Mouse (Mus musculus) layer of hippocampus, postnatal 25 days (tissue): Measurements from ENCODE around the gene Mrps21. TPM values are rescaled to one million over a fixed set of nuclear protein-coding genes. Genes with fewer than 3 reads are reported as not detected.
"Not testable (repeated sequence)": the region's sequence is repeated elsewhere in the genome, so short reads cannot be mapped to it uniquely, and the experiment has no call there.

Source experiments
- DNase-seq, 2 experiments: peaks; one replicate each; pipeline ENCODE4 v3.0.0; 2022; ENCODE audit warnings: mixed read lengths in 2 of 2, low spot score in 1 of 2; ENCODE audit errors: extremely low spot score in 1 of 2
- total RNA-seq, 2 experiments: library from RNA; stranded (reverse); gene quantifications; 2 replicates each; pipeline ENCODE4 v1.2.3; 2021

Gene Mrps21
- total RNA-seq, 2 experiments from 2014 or later = 151 to 172 TPM

DNA sequence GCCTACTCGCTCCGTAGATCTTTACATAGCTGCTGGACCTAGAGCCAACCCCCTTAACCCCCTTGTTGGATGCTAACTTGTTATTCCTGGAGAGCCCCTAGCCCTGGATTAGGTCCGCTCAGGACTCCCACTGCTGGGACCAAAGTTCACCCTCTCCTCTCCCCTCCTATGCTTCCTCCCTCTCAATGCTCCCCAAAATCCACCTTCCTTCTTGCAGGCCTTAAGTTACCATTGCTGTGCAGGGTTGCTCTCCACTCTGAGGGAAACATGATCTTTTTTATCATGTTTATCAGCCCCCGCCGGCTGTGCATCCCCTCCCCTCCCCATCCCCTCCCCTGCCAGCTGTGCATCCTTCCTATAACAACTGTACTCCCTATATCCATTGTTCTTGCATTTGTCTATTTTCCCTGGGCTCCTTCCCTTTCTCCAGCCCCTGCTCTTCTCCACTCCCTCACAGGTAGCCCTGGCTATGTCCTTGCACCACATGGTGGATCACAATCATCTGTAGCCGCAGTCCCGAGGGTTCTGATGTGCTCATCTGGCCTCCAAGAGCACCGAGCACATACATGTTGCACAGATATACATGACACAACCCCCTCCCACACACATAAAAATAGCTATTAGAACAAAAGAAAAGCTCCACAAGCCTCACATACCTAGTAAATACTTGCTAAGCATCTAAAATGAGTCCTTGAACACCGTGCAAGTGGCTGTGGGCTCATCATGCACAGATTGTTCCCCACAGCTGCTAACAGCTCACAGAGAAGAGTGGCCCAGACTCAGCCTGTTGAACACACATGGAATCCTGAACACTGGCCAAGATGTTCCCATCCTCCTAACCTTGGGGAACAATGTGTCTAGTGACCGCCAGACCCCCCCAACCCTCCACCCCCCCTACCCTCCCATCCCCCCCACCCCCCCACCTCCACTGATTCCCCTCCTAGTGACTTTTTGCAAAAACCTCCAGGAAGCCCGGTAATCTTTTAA is 21.0 kb upstream of the Mrps21 start:
- DNase-seq = no peak

DNA sequence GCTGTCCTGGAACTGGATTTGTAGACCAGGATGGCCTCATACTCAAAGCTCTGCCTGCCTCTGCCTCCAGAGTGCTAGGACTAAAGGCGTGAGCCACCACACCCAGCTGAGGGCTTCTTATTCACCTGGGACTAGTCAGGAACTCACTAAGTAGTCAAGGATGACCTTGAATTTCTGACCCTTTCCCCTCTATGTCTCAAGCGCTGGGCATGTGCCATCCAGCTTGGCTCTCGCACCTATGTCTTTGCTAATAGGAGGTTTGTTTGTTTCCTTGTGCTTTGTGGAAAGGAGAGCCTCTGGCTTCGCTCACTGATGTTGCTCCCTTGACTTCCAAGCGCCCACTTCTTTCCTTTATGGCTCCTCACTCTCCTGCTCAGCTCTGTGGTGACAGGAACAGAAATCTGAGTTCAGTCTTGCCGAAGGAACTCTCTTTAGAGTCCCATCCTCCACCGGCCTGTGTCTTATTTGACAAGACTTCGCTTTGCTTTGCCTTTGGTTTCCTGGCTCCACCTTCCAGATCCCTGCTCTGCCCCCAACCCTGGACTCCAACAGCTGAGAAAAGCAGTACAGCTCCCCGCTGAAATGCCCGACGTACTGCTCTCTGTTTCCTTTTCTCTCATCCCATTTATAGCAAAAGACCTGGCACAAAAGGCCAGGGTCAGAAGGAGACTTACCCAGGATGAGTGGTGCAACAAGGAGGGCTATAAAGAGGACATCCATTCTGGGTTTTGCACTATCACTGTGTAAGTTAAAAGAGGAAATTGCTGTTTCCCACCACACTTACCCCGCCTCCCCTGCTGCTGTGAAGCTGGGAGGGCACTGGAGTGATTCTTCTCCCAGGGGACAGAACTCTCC is 20.1 kb upstream of the Mrps21 start, which contains the start of gene BC028528:
TSS of gene BC028528 (minus strand) at position 795 of the 855 bp plus-strand sequence.
- no peak for DNase-seq

DNA sequence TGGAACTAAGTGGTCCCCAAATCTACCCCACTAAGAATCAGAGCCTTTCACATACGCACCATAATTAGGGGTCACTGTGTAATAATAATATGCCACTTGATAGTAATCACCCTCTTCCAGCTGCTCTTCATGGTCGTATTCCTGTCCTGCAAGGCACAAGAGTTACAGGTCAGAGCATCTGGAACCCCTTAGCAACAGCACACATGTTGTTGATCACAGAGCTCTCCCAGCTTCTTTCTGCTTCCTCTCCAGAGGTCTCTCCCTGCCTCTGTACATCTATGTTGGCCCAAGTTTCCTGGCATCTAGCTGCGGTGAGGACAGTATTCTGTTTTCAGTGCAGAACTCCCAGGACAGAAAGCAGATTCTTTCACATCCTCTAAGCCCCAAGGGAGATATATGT is 18.3 kb upstream of the Mrps21 start:
- no peak for DNase-seq

DNA sequence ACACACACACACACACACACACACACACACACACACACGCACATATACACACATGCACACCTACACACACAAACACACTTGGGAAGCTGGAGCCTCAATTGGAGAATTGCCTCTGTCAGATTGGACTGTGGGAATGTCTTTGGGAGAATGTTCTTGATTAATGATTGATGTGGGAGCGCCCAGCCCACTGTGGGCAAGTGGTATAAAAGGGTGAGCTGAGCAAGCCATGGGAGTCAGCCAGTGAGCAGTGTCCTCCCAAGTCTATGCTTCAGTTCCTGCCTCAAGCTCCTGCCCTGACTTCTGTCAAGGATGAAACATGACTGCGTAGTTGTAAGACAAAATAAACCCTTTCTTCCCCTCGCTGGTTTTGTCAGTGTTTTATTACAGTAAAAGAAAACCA is 16.3 kb upstream of the Mrps21 start:
- no peak for DNase-seq

DNA sequence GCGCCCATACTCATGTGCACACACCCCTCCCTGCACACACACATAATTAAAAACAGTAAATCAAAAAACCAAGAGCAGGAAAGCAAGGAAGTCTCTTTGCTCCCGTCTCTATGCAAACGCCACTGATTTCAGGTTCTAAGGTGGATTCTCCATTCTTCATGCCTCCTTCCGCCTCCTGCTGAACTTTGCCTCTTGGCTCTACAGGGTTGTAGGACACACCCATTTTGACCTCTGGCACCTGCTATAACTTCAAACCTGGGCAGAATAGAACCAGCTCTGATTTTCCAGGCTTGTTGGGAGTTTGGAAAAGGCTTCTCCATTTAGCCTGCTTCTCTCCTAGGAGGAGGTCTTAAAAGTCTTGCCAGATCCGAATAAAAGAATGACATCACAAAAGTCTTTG is 13.1 kb upstream of the Mrps21 start:
- no peak for DNase-seq

DNA sequence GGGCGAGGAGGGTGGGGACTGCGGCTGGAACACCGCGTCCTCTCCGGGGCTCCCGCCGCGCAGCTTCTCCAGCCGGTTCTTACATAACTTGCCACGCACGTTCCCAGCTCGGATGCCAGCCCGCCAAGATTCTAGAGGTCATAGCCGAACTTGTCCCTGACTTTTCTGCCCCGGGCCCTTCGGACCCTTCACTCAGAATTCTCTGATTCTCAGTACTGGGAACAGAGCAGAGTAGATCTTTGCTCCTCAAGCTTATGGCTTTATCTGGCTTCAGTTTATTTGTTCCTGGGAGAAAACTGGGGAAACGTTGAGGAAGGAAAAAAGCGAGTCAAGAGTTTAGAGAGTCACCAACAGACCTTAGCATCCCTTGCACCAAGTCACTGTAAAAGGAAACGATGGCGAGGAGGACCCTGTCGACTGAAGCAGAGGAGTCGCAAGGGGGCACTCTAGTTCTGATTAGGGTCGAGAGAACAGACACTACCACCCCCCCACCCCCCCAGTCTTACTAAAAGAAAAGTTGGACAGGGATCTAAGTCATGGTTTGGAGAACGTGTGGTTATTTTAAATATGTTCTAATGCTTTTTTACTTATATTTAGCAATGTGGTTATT is 11.6 kb upstream of the Mrps21 start:
- DNase-seq = peak in 1 of 2 experiments; percentile 78

DNA sequence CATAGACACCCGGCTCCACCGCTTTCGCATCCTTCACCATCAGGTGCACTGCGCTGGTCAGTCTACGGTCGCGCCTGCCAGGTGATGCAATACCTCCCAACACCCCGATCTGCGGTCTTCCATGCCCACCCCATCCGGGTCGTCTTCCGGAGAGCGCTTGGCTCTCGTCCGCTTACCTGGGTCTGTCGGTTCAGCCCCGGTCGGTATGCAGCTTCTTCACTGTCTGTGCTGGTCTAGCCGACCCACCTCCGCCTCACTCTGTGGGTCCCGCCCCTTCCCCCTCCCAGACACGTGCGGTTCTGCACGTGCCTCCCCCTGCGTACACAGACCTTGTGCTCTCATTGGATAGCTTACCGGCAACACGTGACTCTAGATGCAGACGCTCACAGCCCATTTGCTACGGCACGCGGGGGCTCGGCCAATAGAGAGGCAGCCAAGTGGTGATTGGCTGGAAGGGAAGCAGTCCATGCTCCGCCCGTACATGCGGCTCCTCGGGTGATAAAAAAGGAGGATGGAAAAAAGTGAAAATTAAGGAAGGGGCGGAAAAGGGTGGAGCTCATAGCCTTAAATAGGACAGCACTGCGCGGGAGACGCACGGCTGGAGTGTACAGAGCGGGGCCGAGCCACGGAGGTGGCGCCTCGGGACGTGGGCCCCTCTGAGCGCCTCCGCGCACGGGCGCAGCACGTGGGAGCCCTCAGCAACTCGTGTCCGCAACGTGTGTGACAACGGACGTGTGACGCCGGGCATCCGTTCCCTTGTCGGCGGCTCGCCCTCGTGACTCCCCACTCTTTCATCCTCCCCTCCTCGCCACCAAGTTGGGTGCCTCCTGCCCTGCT is 10.9 kb upstream of the Mrps21 start, which contains the start of gene Ciart:
TSS of gene Ciart (minus strand) at position 273 of the 837 bp plus-strand sequence.
- peak; percentile 76 to 85 for DNase-seq

DNA sequence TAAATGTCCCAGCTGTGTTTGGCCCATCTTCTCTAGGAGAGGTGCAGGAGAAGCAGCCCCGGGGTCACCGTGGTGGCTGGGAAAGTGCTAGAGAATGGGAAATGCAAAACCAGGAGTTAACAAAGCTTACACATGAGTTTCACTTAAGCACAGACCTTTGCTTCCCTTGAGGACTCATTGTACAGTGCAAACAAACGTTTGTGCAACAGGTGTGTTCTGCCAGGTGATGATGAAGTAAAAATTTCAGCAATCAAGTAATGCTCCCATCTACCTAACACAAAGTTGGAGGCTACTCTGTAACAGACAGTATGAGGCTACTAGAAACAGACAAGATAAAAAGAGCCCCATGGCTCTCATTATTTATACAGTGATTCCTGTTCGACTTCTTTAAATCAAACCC is 7.7 kb upstream of the Mrps21 start:
- DNase-seq = no peak

DNA sequence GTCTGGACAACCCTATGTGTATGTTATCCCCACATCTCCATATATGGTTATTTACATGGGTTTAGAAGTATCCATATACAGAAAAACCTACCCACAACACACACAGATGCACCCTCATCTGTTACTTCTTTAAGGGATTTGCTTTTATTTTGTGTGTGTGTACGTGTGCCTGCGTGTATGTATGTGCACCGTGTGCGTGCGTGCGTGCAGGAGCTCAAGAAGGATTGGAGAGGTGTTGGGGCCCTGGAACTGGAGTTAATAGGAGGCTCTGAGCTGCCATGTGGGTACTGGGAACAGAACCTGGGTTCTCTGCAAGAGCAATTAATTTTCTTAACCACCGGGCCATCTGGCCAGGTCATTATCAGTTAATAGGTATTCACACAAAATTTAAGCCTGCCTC is 729 bp upstream of the Mrps21 start:
- no peak for DNase-seq

DNA sequence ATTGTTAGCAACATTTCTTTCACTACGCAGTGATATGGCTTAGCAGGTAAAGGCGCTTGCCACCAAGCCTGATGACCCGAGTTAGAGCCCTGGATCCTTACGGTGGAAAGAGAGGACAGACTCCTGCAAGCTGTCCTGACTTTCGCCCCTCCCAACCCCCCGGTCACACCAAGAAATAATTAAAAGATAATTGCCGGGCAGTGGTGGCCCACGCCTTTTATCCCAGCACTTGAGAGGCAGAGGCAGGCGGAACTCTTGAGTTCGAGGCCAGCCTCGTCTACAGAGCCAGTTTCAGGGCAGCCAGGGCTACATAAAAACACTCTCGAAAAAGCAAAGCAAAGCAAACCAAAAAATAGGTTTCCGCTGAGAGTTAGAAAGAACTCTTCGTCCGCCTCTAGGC is 343 bp downstream of the Mrps21 start:
- no peak for DNase-seq

DNA sequence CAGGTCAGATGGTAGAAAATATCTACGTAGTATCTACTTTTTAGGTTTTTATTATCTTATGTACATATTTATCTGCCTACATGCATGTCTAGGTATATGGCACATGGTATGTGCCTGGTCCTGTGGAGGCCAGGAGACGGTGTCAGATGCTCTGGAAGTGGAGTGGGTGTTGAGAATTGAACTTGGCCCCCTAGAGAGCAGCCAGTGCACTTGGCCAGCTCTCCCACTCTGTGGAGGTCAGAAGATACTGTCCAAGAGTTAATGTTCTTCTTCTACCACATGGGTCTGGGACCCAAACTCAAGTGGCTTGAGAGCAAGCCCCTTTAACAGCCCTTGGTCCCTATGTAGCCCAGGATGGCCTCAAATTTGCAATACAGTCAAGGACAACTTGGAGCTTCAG is 3.9 kb downstream of the Mrps21 start:
- DNase-seq = no peak

DNA sequence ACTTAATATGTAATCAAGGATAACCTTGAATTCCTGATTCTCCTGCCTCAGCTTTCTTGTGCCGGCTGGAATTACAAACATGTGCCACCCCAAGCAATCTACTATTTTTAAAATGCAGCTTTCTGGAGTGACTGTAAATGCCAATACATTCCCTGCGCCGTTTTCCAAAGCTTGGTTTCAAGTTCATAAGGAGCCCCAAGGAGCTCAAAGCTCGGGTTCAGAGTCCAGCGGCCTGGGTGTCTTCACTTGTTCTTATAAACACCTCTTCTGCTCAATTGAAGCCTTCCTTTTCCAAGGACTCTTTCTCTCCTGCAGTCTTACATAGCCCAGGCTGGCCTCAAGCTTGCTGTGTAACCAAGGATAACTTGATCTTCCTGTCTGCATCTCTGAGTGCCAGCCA is 5.2 kb downstream of the Mrps21 start:
- no peak for DNase-seq

DNA sequence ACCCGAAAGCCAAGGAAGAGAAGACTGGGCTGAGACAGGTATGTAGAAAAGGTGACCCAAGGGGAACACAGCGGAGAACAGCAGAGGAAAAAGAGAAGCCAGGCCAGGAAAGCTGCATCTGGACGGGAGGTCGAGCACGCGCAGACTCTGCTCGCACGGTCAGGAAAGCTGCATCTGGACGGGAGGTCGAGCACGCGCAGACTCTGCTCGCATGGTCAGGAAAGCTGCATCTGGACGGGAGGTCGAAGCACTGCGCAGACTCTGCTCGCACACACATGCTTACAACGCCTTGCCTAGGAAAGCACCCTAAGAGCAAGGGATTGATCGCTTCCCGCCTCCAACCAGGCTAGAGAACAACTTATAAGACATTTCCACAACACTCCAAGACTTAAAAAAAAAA is 5.7 kb downstream of the Mrps21 start:
- no peak for DNase-seq

DNA sequence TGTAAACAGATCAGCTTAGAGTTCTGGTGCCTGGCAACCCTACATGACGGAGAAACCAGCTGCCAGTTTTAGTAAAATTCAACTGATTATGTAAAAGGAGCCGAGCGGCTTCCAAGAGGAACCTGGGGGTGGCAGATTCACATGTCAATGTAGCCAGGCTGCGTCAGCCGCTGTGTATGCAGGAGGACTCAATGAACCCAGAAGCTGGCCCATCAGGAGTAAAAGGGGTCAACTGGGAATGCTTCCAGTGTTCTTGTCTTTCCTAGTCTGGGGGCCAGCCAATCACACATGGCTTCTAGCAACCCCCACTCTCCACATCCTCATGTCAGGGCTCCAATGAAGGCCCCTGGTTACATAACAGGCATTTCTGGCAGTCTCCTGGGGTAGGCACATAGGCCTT is 6.3 kb downstream of the Mrps21 start:
- DNase-seq = peak; percentile 28 to 48

DNA sequence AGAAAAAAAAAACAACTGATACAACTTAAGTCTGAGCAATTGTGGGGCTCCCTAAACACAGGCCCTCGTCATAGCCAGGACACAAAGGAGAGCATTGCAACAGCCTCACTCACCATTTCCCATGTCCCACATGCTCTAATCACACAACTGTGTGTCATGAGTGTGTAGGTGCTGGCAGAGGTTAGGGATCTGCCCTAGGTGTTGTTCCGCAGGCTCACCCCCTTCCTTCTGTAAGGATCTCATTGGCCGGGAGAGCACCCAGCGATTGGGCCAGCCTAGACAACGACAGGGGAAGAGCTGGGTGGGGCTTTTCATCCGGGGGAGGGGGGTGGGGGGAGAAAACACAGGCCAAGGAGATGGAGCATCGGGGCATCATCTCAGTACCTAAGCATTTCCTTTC is 7.7 kb downstream of the Mrps21 start:
- no peak for DNase-seq

DNA sequence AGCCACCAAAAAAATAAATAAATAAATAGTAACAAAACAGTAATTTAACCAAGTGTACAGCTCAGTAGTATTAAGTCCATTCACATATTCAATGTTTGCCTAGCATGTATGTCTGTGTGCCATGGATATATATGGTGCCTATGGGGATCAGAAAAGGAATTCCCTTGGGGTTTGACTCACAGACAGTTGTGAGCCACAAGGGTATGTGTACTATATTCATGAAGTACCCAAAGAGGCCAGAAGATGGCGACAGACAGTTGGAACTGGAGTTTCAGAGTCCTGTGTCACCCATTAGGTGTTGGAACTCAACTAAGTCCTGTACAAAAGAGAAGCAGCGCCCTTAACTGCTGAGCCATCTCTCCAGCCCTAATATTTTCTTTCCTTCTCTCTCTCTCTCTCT is 9.5 kb downstream of the Mrps21 start:
- DNase-seq = peak in 1 of 2 experiments; percentile 62

DNA sequence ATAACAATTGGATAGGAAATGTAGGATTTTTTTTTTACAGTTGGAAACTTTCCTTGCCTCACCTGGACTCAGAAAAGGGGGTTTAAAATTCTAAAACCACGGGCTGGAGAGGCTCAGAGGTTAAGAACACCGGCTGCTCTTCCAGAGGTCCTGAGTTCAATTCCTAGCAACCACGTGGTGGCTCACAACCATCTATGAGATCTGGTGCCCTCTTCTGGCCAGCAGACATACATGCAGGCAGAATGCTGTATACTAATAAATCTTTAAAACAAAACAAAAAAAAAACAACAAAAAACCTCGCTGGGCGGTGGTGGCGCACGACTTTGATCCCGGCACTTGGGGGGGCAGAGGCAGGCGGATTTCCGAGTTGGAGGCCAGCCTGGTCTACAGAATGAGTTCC is 10.1 kb downstream of the Mrps21 start:
- DNase-seq = no peak

DNA sequence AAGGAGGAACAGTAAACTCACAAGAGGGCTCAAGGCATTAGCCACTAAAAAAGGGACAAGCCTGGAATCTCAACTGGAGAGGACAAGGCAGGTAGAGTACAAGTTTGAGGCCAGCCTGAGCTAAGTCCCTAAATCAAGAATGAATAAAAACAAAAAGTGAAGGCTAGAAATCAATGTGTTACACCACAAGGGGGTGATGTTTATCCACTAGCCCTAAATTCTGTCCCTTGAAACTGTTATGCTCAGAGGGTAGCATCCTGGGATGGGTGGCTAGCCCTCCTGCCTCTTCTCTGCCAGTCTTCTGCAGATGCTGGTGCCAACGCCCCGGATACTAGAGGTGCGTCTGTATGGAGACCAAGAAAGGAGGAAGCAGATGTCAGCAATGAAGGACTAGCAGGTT is 11.0 kb downstream of the Mrps21 start:
- DNase-seq = no peak

DNA sequence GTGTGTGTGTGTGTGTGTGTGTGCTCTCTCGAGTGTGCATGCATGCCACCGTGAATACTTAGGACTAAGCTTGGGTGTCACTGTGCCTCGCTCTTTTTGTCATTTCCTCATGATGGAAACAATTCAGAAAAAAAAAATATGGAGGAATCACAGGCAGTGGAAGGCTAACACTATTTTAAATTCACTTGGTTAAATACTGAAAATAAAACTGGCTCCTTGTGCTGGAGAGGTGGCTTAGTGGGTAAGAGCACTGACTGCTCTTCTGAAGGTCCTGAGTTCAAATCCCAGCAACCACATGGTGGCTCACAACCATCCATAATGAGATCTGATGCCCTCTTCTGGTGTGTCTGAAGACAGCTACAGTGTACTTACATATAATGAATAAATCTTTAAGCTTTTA is 13.0 kb downstream of the Mrps21 start:
- DNase-seq = not testable (repeated sequence)

DNA sequence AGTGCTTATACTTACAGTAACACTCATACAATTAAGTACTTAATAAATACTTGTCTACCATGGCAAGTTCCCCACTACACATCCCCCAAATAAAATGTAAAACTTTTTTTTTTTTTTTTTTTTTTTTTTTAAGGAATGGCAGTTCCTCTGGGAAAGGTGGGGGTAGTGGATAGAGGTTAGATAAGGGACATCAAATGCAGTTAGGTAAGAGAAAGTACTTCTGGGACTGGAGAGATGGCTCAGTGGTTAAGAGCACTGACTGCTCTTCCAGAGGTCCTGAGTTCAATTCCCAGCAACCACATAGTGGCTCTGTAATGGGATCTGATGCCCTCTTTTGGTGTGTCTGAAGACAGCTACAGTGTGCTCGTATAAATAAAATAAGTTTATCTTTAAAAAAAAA is 14.3 kb downstream of the Mrps21 start:
- not testable (repeated sequence) for DNase-seq
